Mouse (Mus musculus) olfactory bulb, adult 2 months (tissue): Measurements from ENCODE around the gene Spata6.

Experiments
- CTCF ChIP-seq: fragments of 200-500 bp; IDR thresholded peaks from 2 replicates; pipeline ENCODE4 v1.5.1; 2012; ENCODE audit warnings: low read depth, mild to moderate bottlenecking, low read length, moderate library complexity; ENCODE audit not compliant: insufficient read depth
- POLR2A ChIP-seq: fragments of 200-500 bp; IDR thresholded peaks from 2 replicates; pipeline ENCODE4 v1.6.1; 2012; ENCODE audit warnings: mild to moderate bottlenecking, low read depth, low read length, moderate library complexity; ENCODE audit not compliant: insufficient read depth

- TF ChIP-seq CTCF (no peak), POLR2A (no peak)
These were observed 15.7 kb upstream of the Spata6 start for GRCm38 (mm10) chr4:111704126-111704525.
